ENCODE assay signal across 8 mouse cellular contexts in the genomic region with DNA sequence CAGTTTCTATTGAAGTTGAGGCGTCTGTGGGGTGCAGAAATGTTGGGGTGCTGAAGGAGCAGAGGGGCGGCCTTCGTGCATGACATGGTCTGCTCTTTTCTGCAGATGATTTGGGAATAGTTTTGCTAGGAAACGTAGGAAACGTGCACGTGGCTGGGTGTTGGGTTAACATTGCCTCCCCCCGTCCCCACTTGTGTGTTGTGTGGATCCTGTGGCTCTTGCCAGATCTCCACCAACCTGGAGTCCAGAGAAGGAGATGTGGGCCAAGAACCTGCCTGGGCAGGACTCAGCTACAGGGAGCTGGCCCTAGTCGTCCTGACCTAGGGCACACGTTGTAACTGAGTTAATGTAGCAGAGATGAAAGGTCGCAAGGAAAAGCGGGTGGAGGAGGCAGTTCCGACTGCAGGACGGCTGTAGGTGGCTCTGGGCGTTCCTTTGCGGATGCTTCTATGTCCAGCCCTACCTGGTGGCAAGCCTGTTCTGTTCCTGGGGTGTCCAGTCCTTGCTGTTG.
DNase-seq lines count a peak whose midpoint lies in the region; ATAC-seq and TF ChIP-seq lines count a peak whose summit lies in the region.

No protein-coding gene starts in this region.

- TF ChIP-seq CTCF in gastrocnemius, adult 2 months (IDR thresholded peaks at IDR 0.05) = no peak
- no peak for TF ChIP-seq CTCF in MEL (IDR thresholded peaks at IDR 0.05 in 2 of 3, conservative IDR thresholded peaks at IDR 0.05 in 1 of 3; ENCODE audit: control insufficient read depth in 1 of 3, insufficient read depth in 1 of 3, low read depth in 2 of 3, low read length in 3 of 3, poor library complexity in 1 of 3, severe bottlenecking in 1 of 3)

- WGBS in forebrain, embryonic 16.5 days = 1% methylated on average over 15 of the region's 15 CpGs
- 2% methylated on average over 15 of the region's 15 CpGs for WGBS in neural tube, embryonic 13.5 days

- DNase-seq in gastrocnemius, adult 2 months = peak; percentile 55
- DNase-seq in gastrocnemius, postnatal 10 days = no peak
- peak; percentile 49 for DNase-seq in MEL (ENCODE audit: low read depth, low spot score)
- peak; percentile 77 to 80 for DNase-seq in kidney, postnatal 36 days
- DNase-seq in layer of hippocampus, postnatal 14 days (ENCODE audit: low spot score in 2 of 2) = no peak

- TF ChIP-seq EP300 in MEL (IDR thresholded peaks at IDR 0.05; ENCODE audit: low read depth in 1 of 2, low read length in 2 of 2) = 0 out of 4 replicates have a peak, but pooled peaks of 1 of the 2 experiments have one; percentile 4

- peak overlapping the region; percentile 95 for H3K4me2 ChIP-seq in forebrain, embryonic 16.5 days (ENCODE audit: low read length)
- peak overlapping the region; percentile 91 for H3K4me2 ChIP-seq in neural tube, embryonic 13.5 days

- peaks cover 0 to 15% of the 10 kb centered on the region in 2 experiments; a peak in 3 of 4 replicates for H3K36me3 ChIP-seq in MEL (ENCODE audit: control insufficient read depth in 1 of 2, insufficient read depth in 2 of 2, low read length in 2 of 2)
- H3K36me3 ChIP-seq in forebrain, embryonic 16.5 days (ENCODE audit: control insufficient read depth, insufficient read depth) = no peaks in the 10 kb centered on the region
- H3K36me3 ChIP-seq in neural tube, embryonic 13.5 days = no peaks in the 10 kb centered on the region

- peaks cover 7 to 24% of the 10 kb centered on the region in 2 experiments for H3K4me1 ChIP-seq in MEL (ENCODE audit: control insufficient read depth in 1 of 2, insufficient read depth in 2 of 2, low read length in 2 of 2)
- peaks cover 74% of the 10 kb centered on the region for H3K4me1 ChIP-seq in forebrain, embryonic 16.5 days (replicated peaks; ENCODE audit: control insufficient read depth, insufficient read depth, low read length)
- peaks cover 79% of the 10 kb centered on the region for H3K4me1 ChIP-seq in neural tube, embryonic 13.5 days (replicated peaks)

- peak; percentile 15 to 41; a peak in 1 of 4 replicates for TF ChIP-seq POLR2A in MEL (IDR thresholded peaks at IDR 0.05; ENCODE audit: control insufficient read depth in 1 of 2, insufficient read depth in 1 of 2, low read depth in 1 of 2, low read length in 2 of 2, poor library complexity in 1 of 2)

- H3K27ac ChIP-seq in gastrocnemius, adult 2 months = peak overlapping the region; percentile 90
- H3K27ac ChIP-seq in MEL (ENCODE audit: control insufficient read depth, low read depth, low read length) = peak overlapping the region; percentile 99
- peak overlapping the region; percentile 100 for H3K27ac ChIP-seq in forebrain, embryonic 16.5 days (ENCODE audit: low read length)
- H3K27ac ChIP-seq in neural tube, embryonic 13.5 days (replicated peaks) = peak overlapping the region; percentile 99

- H3K79me2 ChIP-seq in MEL (ENCODE audit: control insufficient read depth, insufficient read depth, low read length, poor library complexity) = peaks cover 83% of the 10 kb centered on the region

- H3K9ac ChIP-seq in MEL (ENCODE audit: control insufficient read depth, low read depth, low read length, poor library complexity, severe bottlenecking) = peak overlapping the region; percentile 89
- H3K9ac ChIP-seq in forebrain, embryonic 16.5 days (replicated peaks; ENCODE audit: low read depth, low read length) = peak overlapping the region; percentile 98
- H3K9ac ChIP-seq in neural tube, embryonic 13.5 days = peak overlapping the region; percentile 93

- TF ChIP-seq RAD21 in MEL (IDR thresholded peaks at IDR 0.05; ENCODE audit: low read depth, low read length) = no peak

- peak overlapping the region; percentile 95 for H3K4me3 ChIP-seq in gastrocnemius, adult 2 months
- peak overlapping the region; percentile 85 to 93 for H3K4me3 ChIP-seq in MEL (ENCODE audit: control insufficient read depth in 1 of 2, insufficient read depth in 1 of 2, low read depth in 2 of 2, low read length in 2 of 2)
- peak overlapping the region; percentile 86 for H3K4me3 ChIP-seq in forebrain, embryonic 16.5 days (replicated peaks; ENCODE audit: low read length)
- H3K4me3 ChIP-seq in neural tube, embryonic 13.5 days = peak overlapping the region; percentile 96

- H3K27me3 ChIP-seq in MEL (ENCODE audit: control insufficient read depth in 1 of 2, insufficient read depth in 2 of 2, low read length in 2 of 2) = no peaks in the 10 kb centered on the region
- H3K27me3 ChIP-seq in forebrain, embryonic 16.5 days (replicated peaks; ENCODE audit: control insufficient read depth, insufficient read depth, low read length) = no peaks in the 10 kb centered on the region
- H3K27me3 ChIP-seq in neural tube, embryonic 13.5 days = no peaks in the 10 kb centered on the region

- no peaks in the 10 kb centered on the region for H3K9me3 ChIP-seq in MEL (replicated peaks; ENCODE audit: insufficient read depth, low read length)
- no peaks in the 10 kb centered on the region for H3K9me3 ChIP-seq in forebrain, embryonic 16.5 days (ENCODE audit: control insufficient read depth, low read length)
- H3K9me3 ChIP-seq in neural tube, embryonic 13.5 days = no peaks in the 10 kb centered on the region

- intact Hi-C loops in gastrocnemius, adult 2 months (cut with DNase I) = loop anchor here (5.0 kb wide), 1 partner anchor 42 kb away; no protein-coding TSS in a partner anchor

- ATAC-seq in forebrain, embryonic 16.5 days = no peak
- ATAC-seq in neural tube, embryonic 13.5 days (ENCODE audit: low read depth) = no peak
- no peak for ATAC-seq in granulocyte monocyte progenitor cell, adult 5-6 weeks (replicated peaks; ENCODE audit: poor library complexity, severe bottlenecking)

TF ChIP-seq in MEL, 35 proteins besides CTCF, POLR2A, EP300 and RAD21:
- TF ChIP-seq CHD1 (IDR thresholded peaks at IDR 0.05; ENCODE audit: low read depth, low read length) (0 out of 2 replicates have a peak, but pooled peaks have one; percentile 90), MAZ (IDR thresholded peaks at IDR 0.05; ENCODE audit: low read depth, low read length) (no peak), MXI1 (IDR thresholded peaks at IDR 0.05; ENCODE audit: low read depth, low read length) (peak; percentile 86), TBP (IDR thresholded peaks at IDR 0.05; ENCODE audit: low read depth, low read length) (peak; percentile 29; the same call in 1 of the 2 replicates), ZNF384 (IDR thresholded peaks at IDR 0.05; ENCODE audit: low read depth, low read length) (peak; percentile 30; the same call in 1 of the 2 replicates), UBTF (IDR thresholded peaks at IDR 0.05; ENCODE audit: borderline replicate concordance, insufficient read depth, low read depth, low read length) (no peak), ZMIZ1 (IDR thresholded peaks at IDR 0.05; ENCODE audit: low read depth, low read length) (no peak), MAX (IDR thresholded peaks at IDR 0.05; ENCODE audit: low read length) (0 out of 2 replicates have a peak, but pooled peaks have one; percentile 70), GATA1 (IDR thresholded peaks at IDR 0.05; ENCODE audit: low read depth, low read length) (no peak), POLR2AphosphoS5 (IDR thresholded peaks at IDR 0.05; ENCODE audit: borderline replicate concordance, low read depth, low read length) (no peak), MYC (IDR thresholded peaks at IDR 0.05; ENCODE audit: low read depth, low read length) (peak; percentile 61), SIN3A (IDR thresholded peaks at IDR 0.05; ENCODE audit: low read length) (peak; percentile 47)

Comparison
In these comparisons a context has a peak if more than half of its experiments do, and no peak if none do; other contexts are left out.
1. DNase-seq: peak in gastrocnemius, adult 2 months (single experiment), MEL (single experiment) and kidney, postnatal 36 days (2 of 2); none in gastrocnemius, postnatal 10 days (single experiment) and layer of hippocampus, postnatal 14 days (0 of 2).
2. Peak in every context shown above with its lines, with median percentiles within 50 percentile points of each other: H3K27ac ChIP-seq, H3K4me3 ChIP-seq and H3K9ac ChIP-seq.